Mouse (Mus musculus): ENCODE data around the gene Rasd2. TPM values are rescaled to one million over a fixed set of nuclear protein-coding genes. Genes with fewer than 3 reads are reported as not detected.

The Rasd2 gene
- polyA plus RNA-seq, 1 experiment = 2.4 TPM

- TF ChIP-seq CTCF (IDR thresholded peaks at IDR 0.05; ENCODE audit: borderline replicate concordance, control insufficient read depth, extremely low read depth, insufficient read depth, low read length, poor library complexity) = no peak
- no peak for TF ChIP-seq POLR2A (IDR thresholded peaks at IDR 0.05; ENCODE audit: control insufficient read depth, extremely low read depth, insufficient read depth, low read length, poor library complexity)
- Histone ChIP-seq H3K27me3 (ENCODE audit: control insufficient read depth, insufficient read depth, low read length) (no peaks in the 10 kb centered on the region), H3K27ac (ENCODE audit: control insufficient read depth, insufficient read depth, low read length) (no peak overlapping the region), H3K4me3 (ENCODE audit: control insufficient read depth, insufficient read depth, low read length) (no peak overlapping the region), H3K36me3 (ENCODE audit: control insufficient read depth, insufficient read depth, low read length) (no peaks in the 10 kb centered on the region), H3K4me1 (replicated peaks; ENCODE audit: control insufficient read depth, insufficient read depth, low read length) (no peaks in the 10 kb centered on the region)
- DNase-seq = no peak
- WGBS = 51% methylated on average over 4 of the region's 4 CpGs
Measured at GRCm38 (mm10) chr8:75233915-75234554, 20.3 kb downstream of the Rasd2 start.

- no peak overlapping the region for H3K27ac ChIP-seq (ENCODE audit: control insufficient read depth, insufficient read depth, low read length)
- no peaks in the 10 kb centered on the region for H3K4me1 ChIP-seq (replicated peaks; ENCODE audit: control insufficient read depth, insufficient read depth, low read length)
- no peak for DNase-seq
- H3K4me3 ChIP-seq (ENCODE audit: control insufficient read depth, insufficient read depth, low read length) = no peak overlapping the region
- H3K27me3 ChIP-seq (ENCODE audit: control insufficient read depth, insufficient read depth, low read length) = no peaks in the 10 kb centered on the region
- no peak for TF ChIP-seq CTCF (IDR thresholded peaks at IDR 0.05; ENCODE audit: borderline replicate concordance, control insufficient read depth, extremely low read depth, insufficient read depth, low read length, poor library complexity)
- no peak for TF ChIP-seq POLR2A (IDR thresholded peaks at IDR 0.05; ENCODE audit: control insufficient read depth, extremely low read depth, insufficient read depth, low read length, poor library complexity)
- 94% methylated on average over 15 of the region's 15 CpGs for WGBS
- H3K36me3 ChIP-seq (ENCODE audit: control insufficient read depth, insufficient read depth, low read length) = no peaks in the 10 kb centered on the region
Measured at GRCm38 (mm10) chr8:75247331-75247730, 33.6 kb downstream of the Rasd2 start.

GRCm38 (mm10) chr8:75249186-75249585 lies 35.4 kb downstream of the Rasd2 start:
- Histone ChIP-seq H3K27me3 (ENCODE audit: control insufficient read depth, insufficient read depth, low read length) (no peaks in the 10 kb centered on the region), H3K4me1 (replicated peaks; ENCODE audit: control insufficient read depth, insufficient read depth, low read length) (no peaks in the 10 kb centered on the region), H3K4me3 (ENCODE audit: control insufficient read depth, insufficient read depth, low read length) (no peak overlapping the region), H3K27ac (ENCODE audit: control insufficient read depth, insufficient read depth, low read length) (no peak overlapping the region), H3K36me3 (ENCODE audit: control insufficient read depth, insufficient read depth, low read length) (no peaks in the 10 kb centered on the region)
- DNase-seq = no peak
- TF ChIP-seq CTCF (IDR thresholded peaks at IDR 0.05; ENCODE audit: borderline replicate concordance, control insufficient read depth, extremely low read depth, insufficient read depth, low read length, poor library complexity) = no peak
- no peak for TF ChIP-seq POLR2A (IDR thresholded peaks at IDR 0.05; ENCODE audit: control insufficient read depth, extremely low read depth, insufficient read depth, low read length, poor library complexity)
- WGBS = 93% methylated on average over 4 of the region's 4 CpGs

- Histone ChIP-seq H3K36me3 (ENCODE audit: control insufficient read depth, insufficient read depth, low read length) (no peaks in the 10 kb centered on the region), H3K4me3 (ENCODE audit: control insufficient read depth, insufficient read depth, low read length) (no peak overlapping the region), H3K27me3 (ENCODE audit: control insufficient read depth, insufficient read depth, low read length) (no peaks in the 10 kb centered on the region), H3K27ac (ENCODE audit: control insufficient read depth, insufficient read depth, low read length) (no peak overlapping the region), H3K4me1 (replicated peaks; ENCODE audit: control insufficient read depth, insufficient read depth, low read length) (no peaks in the 10 kb centered on the region)
- 71% methylated on average over 3 of the region's 3 CpGs for WGBS
- no peak for TF ChIP-seq POLR2A (IDR thresholded peaks at IDR 0.05; ENCODE audit: control insufficient read depth, extremely low read depth, insufficient read depth, low read length, poor library complexity)
- TF ChIP-seq CTCF (IDR thresholded peaks at IDR 0.05; ENCODE audit: borderline replicate concordance, control insufficient read depth, extremely low read depth, insufficient read depth, low read length, poor library complexity) = no peak
- DNase-seq = no peak
Measured at GRCm38 (mm10) chr8:75254027-75254426, 40.3 kb downstream of the Rasd2 start.

- no peaks in the 10 kb centered on the region for H3K27me3 ChIP-seq (ENCODE audit: control insufficient read depth, insufficient read depth, low read length)
- no peak overlapping the region for H3K27ac ChIP-seq (ENCODE audit: control insufficient read depth, insufficient read depth, low read length)
- no peak for TF ChIP-seq CTCF (IDR thresholded peaks at IDR 0.05; ENCODE audit: borderline replicate concordance, control insufficient read depth, extremely low read depth, insufficient read depth, low read length, poor library complexity)
- TF ChIP-seq POLR2A (IDR thresholded peaks at IDR 0.05; ENCODE audit: control insufficient read depth, extremely low read depth, insufficient read depth, low read length, poor library complexity) = no peak
- H3K4me1 ChIP-seq (replicated peaks; ENCODE audit: control insufficient read depth, insufficient read depth, low read length) = no peaks in the 10 kb centered on the region
- no peak for DNase-seq
- H3K36me3 ChIP-seq (ENCODE audit: control insufficient read depth, insufficient read depth, low read length) = no peaks in the 10 kb centered on the region
- no peak overlapping the region for H3K4me3 ChIP-seq (ENCODE audit: control insufficient read depth, insufficient read depth, low read length)
- WGBS = 90% methylated on average over 3 of the region's 3 CpGs
Measured at GRCm38 (mm10) chr8:75255635-75256034, 41.9 kb downstream of the Rasd2 start.

- H3K36me3 ChIP-seq (ENCODE audit: control insufficient read depth, insufficient read depth, low read length) = no peaks in the 10 kb centered on the region
- H3K27ac ChIP-seq (ENCODE audit: control insufficient read depth, insufficient read depth, low read length) = no peak overlapping the region
- no peak for TF ChIP-seq POLR2A (IDR thresholded peaks at IDR 0.05; ENCODE audit: control insufficient read depth, extremely low read depth, insufficient read depth, low read length, poor library complexity)
- TF ChIP-seq CTCF (IDR thresholded peaks at IDR 0.05; ENCODE audit: borderline replicate concordance, control insufficient read depth, extremely low read depth, insufficient read depth, low read length, poor library complexity) = no peak
- no peaks in the 10 kb centered on the region for H3K4me1 ChIP-seq (replicated peaks; ENCODE audit: control insufficient read depth, insufficient read depth, low read length)
- 42% methylated on average over 4 of the region's 4 CpGs for WGBS
- no peak for DNase-seq
- H3K4me3 ChIP-seq (ENCODE audit: control insufficient read depth, insufficient read depth, low read length) = no peak overlapping the region
- no peaks in the 10 kb centered on the region for H3K27me3 ChIP-seq (ENCODE audit: control insufficient read depth, insufficient read depth, low read length)
Measured at GRCm38 (mm10) chr8:75272166-75272565, 58.4 kb downstream of the Rasd2 start.

Other genes starting within 250 kb of the Rasd2 start
- gene Hmgxb4, start 220.6 kb upstream of the Rasd2 start, polyA plus RNA-seq (2012; rRNA removed) = 25.6 and 28.7 TPM in 2 replicates
- gene Tom1, start 180.2 kb upstream of the Rasd2 start, polyA plus RNA-seq (2012; rRNA removed) = 31.7 and 41.9 TPM in 2 replicates
- 16.6 and 21.5 TPM in 2 replicates for gene Hmox1, start 120.3 kb upstream of the Rasd2 start, polyA plus RNA-seq (2012; rRNA removed)
- gene Mcm5, start 104.4 kb upstream of the Rasd2 start, polyA plus RNA-seq (2012; rRNA removed) = 167 and 212 TPM in 2 replicates
- gene Gm10358, start 192.6 kb downstream of the Rasd2 start, polyA plus RNA-seq (2012; rRNA removed) = 0.11 TPM in 1 of 2 replicates, not detected in the other
- gene Iqcm, start 234.8 kb downstream of the Rasd2 start, polyA plus RNA-seq (2012; rRNA removed) = not detected in 2 replicates

Measured in thymus, adult 2 months (tissue).